Mouse (Mus musculus) liver, embryonic 12.5 days (tissue): ENCODE data around the gene Crispld2. TPM values are rescaled to one million over a fixed set of nuclear protein-coding genes. Genes with fewer than 3 reads are reported as not detected.

Experiments used
- ATAC-seq: fragments of 200-750 bp; cut with Nextera tagmentation; 2 replicates; pipeline ENCODE4 v1.8.0; 2017; ENCODE audit warnings: moderate number of reproducible peaks, mild to moderate bottlenecking, moderate library complexity
- H3K27ac ChIP-seq: fragments of 300-500 bp; sonication (generic); 2 replicates; pipeline ENCODE4 v1.5.1; 2016; ENCODE audit warnings: mild to moderate bottlenecking
- H3K27me3 ChIP-seq: fragments of 300-500 bp; sonication (generic); replicated peaks from 2 replicates; pipeline ENCODE4 v1.6.1; 2016; ENCODE audit warnings: mild to moderate bottlenecking, moderate library complexity
- H3K36me3 ChIP-seq: fragments of 300-500 bp; sonication (generic); 2 replicates; pipeline ENCODE4 v1.6.1; 2016; ENCODE audit warnings: mild to moderate bottlenecking, moderate library complexity
- H3K4me1 ChIP-seq: fragments of 300-500 bp; sonication (generic); 2 replicates; pipeline ENCODE4 v1.6.1; 2016
- H3K4me2 ChIP-seq: fragments of 300-500 bp; sonication (generic); 2 replicates; pipeline ENCODE4 v1.6.1; 2016; ENCODE audit warnings: mild to moderate bottlenecking, moderate library complexity
- H3K4me3 ChIP-seq: fragments of 300-500 bp; sonication (generic); 2 replicates; pipeline ENCODE4 v1.5.1; 2016; ENCODE audit warnings: mild to moderate bottlenecking, moderate library complexity
- H3K9ac ChIP-seq: fragments of 300-500 bp; sonication (generic); 2 replicates; pipeline ENCODE4 v1.6.1; 2016; ENCODE audit warnings: mild to moderate bottlenecking, moderate library complexity
- H3K9me3 ChIP-seq: fragments of 300-500 bp; sonication (generic); replicated peaks from 2 replicates; pipeline ENCODE4 v1.6.1; 2016; ENCODE audit warnings: mild to moderate bottlenecking, moderate library complexity
- WGBS: fragments of 180-500 bp; shearing (Covaris S2); methylation state at CpG from one replicate; pipeline ENCODE4 v1.1.7; 2016; ENCODE audit not compliant: insufficient replicate concordance; 5-methylcytosine and 5-hydroxymethylcytosine counted together
- polyA plus RNA-seq: library from polyadenylated mRNA; unstranded; fragments of >200 nt; fragmentation: Nextera tagmentation; extraction: Ambion mirVana; gene quantifications from 2 replicates; pipeline ENCODE4 v1.2.1, GENCODE M21; 2016

The Crispld2 gene
- polyA plus RNA-seq: 1.7 and 2.1 TPM in 2 replicates

- WGBS: 1% methylated on average over 25 of the region's 25 CpGs
- Histone ChIP-seq H3K4me3 (0 out of 2 replicates have a peak within 1 kb of the TSS, but pooled peaks have one; percentile 4), H3K4me1 (no peaks in the 10 kb centered on the region), H3K9me3 (no peaks in the 10 kb centered on the region), H3K27me3 (peaks cover 81% of the 10 kb centered on the region), H3K4me2 (peak within 1 kb of the TSS; percentile 30), H3K9ac (no peak within 1 kb of the TSS), H3K36me3 (no peaks in the 10 kb centered on the region), H3K27ac (no peak within 1 kb of the TSS)
- peak; percentile 66 for ATAC-seq
Observed at GRCm38 (mm10) chr8:119992249-119992648, at the start of gene Crispld2. Gene Crispld2, plus strand, starts transcription at chr8:119992438.

GRCm38 (mm10) chr8:119943616-119944015 lies 48.6 kb upstream of the Crispld2 start:
- peaks cover 100% of the 10 kb centered on the region for H3K36me3 ChIP-seq
- 86% methylated on average over 10 of the region's 10 CpGs for WGBS

GRCm38 (mm10) chr8:119944096-119944811 lies 48.0 kb upstream of the Crispld2 start:
- peak; percentile 57; the same call in 1 of the 2 replicates for ATAC-seq
- WGBS: 69% methylated on average over 9 of the region's 9 CpGs
- peaks cover 100% of the 10 kb centered on the region for H3K36me3 ChIP-seq
- no peak overlapping the region for H3K27ac ChIP-seq
- H3K4me1 ChIP-seq: no peaks in the 10 kb centered on the region
- no peaks in the 10 kb centered on the region for H3K9me3 ChIP-seq
- H3K4me2 ChIP-seq: no peak overlapping the region
- H3K27me3 ChIP-seq: no peaks in the 10 kb centered on the region
- no peak overlapping the region for H3K4me3 ChIP-seq
- no peak overlapping the region for H3K9ac ChIP-seq

More at GRCm38 (mm10) chr8:119943616-119944015, 48.6 kb upstream of the Crispld2 start:
- ATAC-seq: no peak
- Histone ChIP-seq H3K4me2 (no peak overlapping the region), H3K9me3 (no peaks in the 10 kb centered on the region), H3K27ac (no peak overlapping the region), H3K4me3 (no peak overlapping the region), H3K9ac (no peak overlapping the region), H3K4me1 (no peaks in the 10 kb centered on the region), H3K27me3 (no peaks in the 10 kb centered on the region)

GRCm38 (mm10) chr8:119946326-119946865 lies 45.8 kb upstream of the Crispld2 start:
- Histone ChIP-seq H3K27me3 (no peaks in the 10 kb centered on the region), H3K9ac (no peak overlapping the region), H3K4me1 (no peaks in the 10 kb centered on the region), H3K4me2 (no peak overlapping the region), H3K9me3 (no peaks in the 10 kb centered on the region), H3K4me3 (no peak overlapping the region), H3K27ac (no peak overlapping the region), H3K36me3 (peaks cover 100% of the 10 kb centered on the region)
- 83% methylated on average over 8 of the region's 8 CpGs for WGBS
- no peak for ATAC-seq

GRCm38 (mm10) chr8:119947653-119948052 lies 44.6 kb upstream of the Crispld2 start:
- H3K27ac ChIP-seq: no peak overlapping the region
- H3K4me2 ChIP-seq: no peak overlapping the region
- WGBS: 86% methylated on average over 19 of the region's 19 CpGs
- H3K4me1 ChIP-seq: no peaks in the 10 kb centered on the region
- ATAC-seq: no peak
- no peaks in the 10 kb centered on the region for H3K27me3 ChIP-seq
- H3K36me3 ChIP-seq: peaks cover 100% of the 10 kb centered on the region
- no peak overlapping the region for H3K9ac ChIP-seq
- no peaks in the 10 kb centered on the region for H3K9me3 ChIP-seq
- no peak overlapping the region for H3K4me3 ChIP-seq

- Histone ChIP-seq H3K27me3 (no peaks in the 10 kb centered on the region), H3K4me3 (no peak overlapping the region), H3K9ac (no peak overlapping the region), H3K4me1 (no peaks in the 10 kb centered on the region), H3K4me2 (no peak overlapping the region), H3K27ac (no peak overlapping the region), H3K36me3 (peaks cover 100% of the 10 kb centered on the region), H3K9me3 (no peaks in the 10 kb centered on the region)
- WGBS: 89% methylated on average over 15 of the region's 15 CpGs
- ATAC-seq: no peak
Observed at GRCm38 (mm10) chr8:119948340-119948739, 43.9 kb upstream of the Crispld2 start.

- peaks cover 100% of the 10 kb centered on the region for H3K36me3 ChIP-seq
- no peaks in the 10 kb centered on the region for H3K27me3 ChIP-seq
- no peaks in the 10 kb centered on the region for H3K9me3 ChIP-seq
- H3K9ac ChIP-seq: no peak overlapping the region
- ATAC-seq: no peak
- no peak overlapping the region for H3K4me2 ChIP-seq
- H3K4me3 ChIP-seq: no peak overlapping the region
- H3K4me1 ChIP-seq: no peaks in the 10 kb centered on the region
- H3K27ac ChIP-seq: no peak overlapping the region
- WGBS: 78% methylated on average over 7 of the region's 7 CpGs
Observed at GRCm38 (mm10) chr8:119952282-119952681, 40.0 kb upstream of the Crispld2 start.

- 92% methylated on average over 5 of the region's 5 CpGs for WGBS
- H3K4me3 ChIP-seq: no peak overlapping the region
Observed at GRCm38 (mm10) chr8:119952747-119953146, 39.5 kb upstream of the Crispld2 start.

GRCm38 (mm10) chr8:119955333-119955732 lies 36.9 kb upstream of the Crispld2 start:
- peaks cover 86% of the 10 kb centered on the region for H3K36me3 ChIP-seq
- H3K4me3 ChIP-seq: no peak overlapping the region
- H3K9me3 ChIP-seq: no peaks in the 10 kb centered on the region
- no peaks in the 10 kb centered on the region for H3K4me1 ChIP-seq
- no peaks in the 10 kb centered on the region for H3K27me3 ChIP-seq
- no peak overlapping the region for H3K27ac ChIP-seq
- 92% methylated on average over 8 of the region's 8 CpGs for WGBS
- no peak for ATAC-seq
- H3K9ac ChIP-seq: no peak overlapping the region
- H3K4me2 ChIP-seq: no peak overlapping the region

More at GRCm38 (mm10) chr8:119952747-119953146, 39.5 kb upstream of the Crispld2 start:
- Histone ChIP-seq H3K9me3 (no peaks in the 10 kb centered on the region), H3K27me3 (no peaks in the 10 kb centered on the region), H3K9ac (no peak overlapping the region), H3K36me3 (peaks cover 100% of the 10 kb centered on the region), H3K4me1 (no peaks in the 10 kb centered on the region), H3K4me2 (no peak overlapping the region), H3K27ac (no peak overlapping the region)
- no peak for ATAC-seq

GRCm38 (mm10) chr8:119958076-119958475 lies 34.2 kb upstream of the Crispld2 start:
- H3K4me1 ChIP-seq: no peaks in the 10 kb centered on the region
- H3K9me3 ChIP-seq: no peaks in the 10 kb centered on the region
- no peak overlapping the region for H3K9ac ChIP-seq
- no peak overlapping the region for H3K27ac ChIP-seq
- no peaks in the 10 kb centered on the region for H3K27me3 ChIP-seq
- H3K4me2 ChIP-seq: no peak overlapping the region
- no peak overlapping the region for H3K4me3 ChIP-seq
- no peak for ATAC-seq
- 92% methylated on average over 10 of the region's 10 CpGs for WGBS
- H3K36me3 ChIP-seq: peaks cover 58% of the 10 kb centered on the region

GRCm38 (mm10) chr8:119960531-119961104 lies 31.6 kb upstream of the Crispld2 start:
- Histone ChIP-seq H3K4me3 (no peak overlapping the region), H3K27me3 (no peaks in the 10 kb centered on the region), H3K9ac (no peak overlapping the region; the same call in 1 of the 2 replicates), H3K4me1 (no peaks in the 10 kb centered on the region), H3K9me3 (no peaks in the 10 kb centered on the region), H3K4me2 (no peak overlapping the region), H3K36me3 (peaks cover 33% of the 10 kb centered on the region), H3K27ac (no peak overlapping the region)
- no peak for ATAC-seq
- 59% methylated on average over 5 of the region's 5 CpGs for WGBS

- Histone ChIP-seq H3K9ac (no peak overlapping the region), H3K27ac (no peak overlapping the region), H3K27me3 (no peaks in the 10 kb centered on the region), H3K4me1 (no peaks in the 10 kb centered on the region), H3K4me2 (no peak overlapping the region), H3K9me3 (peaks cover 10% of the 10 kb centered on the region; the same call in 1 of the 2 replicates), H3K4me3 (no peak overlapping the region), H3K36me3 (no peaks in the 10 kb centered on the region)
- WGBS: 59% methylated on average over 4 of the region's 4 CpGs
- no peak for ATAC-seq
Observed at GRCm38 (mm10) chr8:119964859-119965258, 27.4 kb upstream of the Crispld2 start.
